11 mouse cellular contexts compared by ENCODE assay signal in the genomic region with DNA sequence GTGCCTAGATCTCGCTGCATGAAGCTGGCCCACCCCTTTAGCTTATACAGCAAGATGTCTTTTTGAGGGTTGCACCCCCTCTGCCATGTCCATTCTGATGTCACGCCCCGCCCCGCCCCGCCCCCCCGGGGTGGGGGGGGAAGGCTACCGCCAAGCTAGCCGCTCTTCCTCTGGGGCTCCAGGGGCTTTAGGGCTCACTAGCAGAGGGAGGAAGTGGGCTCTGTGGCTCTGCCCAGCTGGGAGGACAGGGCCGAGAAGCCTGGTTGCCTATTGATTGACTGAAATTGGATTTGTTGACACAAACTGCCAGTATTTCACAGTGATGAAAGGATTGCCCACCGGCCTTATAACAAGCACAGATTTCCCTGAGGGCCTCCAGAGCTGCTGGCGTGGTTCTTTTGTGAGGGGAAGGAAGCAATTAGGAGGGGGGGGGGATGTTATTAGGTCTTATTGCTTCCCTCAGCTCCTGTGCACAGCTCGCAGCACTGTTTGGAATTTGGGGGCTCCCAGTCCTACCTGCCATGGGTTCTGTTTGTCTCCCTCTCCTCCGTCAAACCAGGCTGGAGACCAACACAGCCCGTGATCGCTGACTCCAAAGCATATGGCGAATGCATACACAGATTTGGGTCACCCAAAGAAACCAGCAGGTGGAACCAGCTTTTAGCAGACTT.
DNase-seq lines count a peak whose midpoint lies in the region; ATAC-seq lines count a peak whose summit lies in the region.
"Had no signal": no experiment of that assay in that cellular context is flagged by ENCODE, and none has a peak within 500 bp of the region (broad histone marks: within the 10 kb centered on the region; RNA-seq: fewer than 3 reads in every experiment).

No protein-coding gene starts in this region.

- H3K27ac ChIP-seq in midbrain, embryonic 13.5 days = peak overlapping the region; percentile 90

- 17% methylated on average over 16 of the region's 16 CpGs for WGBS in midbrain, embryonic 13.5 days

- H3K4me2 ChIP-seq in midbrain, embryonic 13.5 days (replicated peaks) = peak overlapping the region; percentile 42

- H3K36me3 ChIP-seq in midbrain, embryonic 13.5 days = no peaks in the 10 kb centered on the region

- H3K4me1 ChIP-seq in midbrain, embryonic 13.5 days (replicated peaks) = peaks cover 34% of the 10 kb centered on the region

- ATAC-seq in common myeloid progenitor, adult 5-6 weeks (replicated peaks; ENCODE audit: low read depth, poor library complexity, severe bottlenecking) = 0 out of 2 replicates have a peak, but pooled peaks have one; percentile 25
- 0 out of 2 replicates have a peak, but pooled peaks have one; percentile 33 for ATAC-seq in granulocyte monocyte progenitor cell, adult 5-6 weeks (replicated peaks; ENCODE audit: poor library complexity, severe bottlenecking)
- ATAC-seq in midbrain, embryonic 13.5 days = peak; percentile 75

- H3K9ac ChIP-seq in midbrain, embryonic 13.5 days (replicated peaks) = 0 out of 2 replicates have a peak overlapping the region, but pooled peaks have one; percentile 39

- peaks cover 5% of the 10 kb centered on the region; the same call in 1 of the 2 replicates for H3K9me3 ChIP-seq in midbrain, embryonic 13.5 days

- intact Hi-C loops in heart, postnatal 10 days (cut with DNase I) = no loop called here
- intact Hi-C loops in left cerebral cortex, postnatal 36 days (cut with DNase I) = no loop called here
- intact Hi-C loops in gastrocnemius, postnatal 14 days (cut with DNase I; ENCODE audit: low total_unique reads) = no loop called here

- H3K4me3 ChIP-seq in midbrain, embryonic 13.5 days (replicated peaks) = no peak overlapping the region
- H3K4me3 ChIP-seq: megakaryocyte, embryonic 14.5 days had no signal

- H3K27me3 ChIP-seq in midbrain, embryonic 13.5 days = no peaks in the 10 kb centered on the region

- peak; percentile 66 for DNase-seq in heart, adult 11 months
- no peak for DNase-seq in heart, postnatal 10 days
- no peak for DNase-seq in left cerebral cortex, postnatal 36 days (ENCODE audit: low spot score in 2 of 2)
- DNase-seq in gastrocnemius, postnatal 14 days = no peak
- DNase-seq in right cerebral cortex, adult 18-20 months = no peak
- DNase-seq: cerebellum, adult 8-10 months; gastrocnemius, postnatal 25 days had no signal

Comparison
In these comparisons a context has a peak if more than half of its experiments do, and no peak if none do; other contexts are left out.
1. ATAC-seq: peak in every context shown above with its lines; median percentile 75 in midbrain, embryonic 13.5 days; 33 in granulocyte monocyte progenitor cell, adult 5-6 weeks; 25 in common myeloid progenitor, adult 5-6 weeks.